Mouse (Mus musculus): ENCODE measurements at regions not wholly inside any gene's neighbourhood (a gene's known extent, or its start where the extent isn't known, plus 50 kb on each side); places are given as distances from the start of the nearest gene placed in this dataset.

- H3K9me3 ChIP-seq (ENCODE audit: control insufficient read depth): no peaks in the 10 kb centered on the region
- H3K4me2 ChIP-seq (replicated peaks; ENCODE audit: low read depth): no peak overlapping the region
- H3K27ac ChIP-seq (ENCODE audit: low read depth, low read length): no peak overlapping the region
- no peaks in the 10 kb centered on the region for H3K36me3 ChIP-seq (ENCODE audit: control insufficient read depth, insufficient read depth)
- H3K4me3 ChIP-seq (ENCODE audit: low read depth, low read length): no peak overlapping the region
- no peaks in the 10 kb centered on the region for H3K4me1 ChIP-seq (replicated peaks; ENCODE audit: control insufficient read depth, insufficient read depth, low read length)
- H3K9ac ChIP-seq (ENCODE audit: low read depth, low read length): no peak overlapping the region
- no peaks in the 10 kb centered on the region for H3K27me3 ChIP-seq (replicated peaks; ENCODE audit: control insufficient read depth, insufficient read depth, low read length)
- 80% methylated on average over 3 of the region's 3 CpGs for WGBS
- no peak for ATAC-seq
- TF ChIP-seq CTCF (IDR thresholded peaks at IDR 0.05; ENCODE audit: low read depth): no peak
These were observed 360.4 kb upstream of the Cited2 start for GRCm38 (mm10) chr10:17362643-17363042.

- H3K27ac ChIP-seq (ENCODE audit: low read depth, low read length): no peak overlapping the region
These were observed 356.8 kb upstream of the Cited2 start for GRCm38 (mm10) chr10:17366042-17366740.

GRCm38 (mm10) chr10:17367026-17367425 lies 356.0 kb upstream of the Cited2 start:
- no peak for TF ChIP-seq CTCF (IDR thresholded peaks at IDR 0.05; ENCODE audit: low read depth)
- Histone ChIP-seq H3K4me3 (ENCODE audit: low read depth, low read length) (no peak overlapping the region), H3K36me3 (ENCODE audit: control insufficient read depth, insufficient read depth) (no peaks in the 10 kb centered on the region), H3K27ac (ENCODE audit: low read depth, low read length) (no peak overlapping the region), H3K27me3 (replicated peaks; ENCODE audit: control insufficient read depth, insufficient read depth, low read length) (no peaks in the 10 kb centered on the region), H3K9ac (ENCODE audit: low read depth, low read length) (no peak overlapping the region), H3K9me3 (ENCODE audit: control insufficient read depth) (no peaks in the 10 kb centered on the region), H3K4me1 (replicated peaks; ENCODE audit: control insufficient read depth, insufficient read depth, low read length) (no peaks in the 10 kb centered on the region), H3K4me2 (replicated peaks; ENCODE audit: low read depth) (no peak overlapping the region)
- no peak for ATAC-seq
- 43% methylated on average over 5 of the region's 5 CpGs for WGBS

More at GRCm38 (mm10) chr10:17366042-17366740, 356.8 kb upstream of the Cited2 start:
- H3K4me3 ChIP-seq (ENCODE audit: low read depth, low read length): no peak overlapping the region
- H3K4me1 ChIP-seq (replicated peaks; ENCODE audit: control insufficient read depth, insufficient read depth, low read length): no peaks in the 10 kb centered on the region
- no peak for TF ChIP-seq CTCF (IDR thresholded peaks at IDR 0.05; ENCODE audit: low read depth)
- WGBS: 69% methylated on average over 3 of the region's 3 CpGs
- no peaks in the 10 kb centered on the region for H3K36me3 ChIP-seq (ENCODE audit: control insufficient read depth, insufficient read depth)
- no peaks in the 10 kb centered on the region for H3K9me3 ChIP-seq (ENCODE audit: control insufficient read depth)
- H3K27me3 ChIP-seq (replicated peaks; ENCODE audit: control insufficient read depth, insufficient read depth, low read length): no peaks in the 10 kb centered on the region
- ATAC-seq: no peak
- H3K4me2 ChIP-seq (replicated peaks; ENCODE audit: low read depth): no peak overlapping the region
- no peak overlapping the region for H3K9ac ChIP-seq (ENCODE audit: low read depth, low read length)

GRCm38 (mm10) chr10:17367430-17367829 lies 355.6 kb upstream of the Cited2 start:
- H3K9me3 ChIP-seq (ENCODE audit: control insufficient read depth): no peaks in the 10 kb centered on the region
- H3K4me3 ChIP-seq (ENCODE audit: low read depth, low read length): no peak overlapping the region
- no peaks in the 10 kb centered on the region for H3K36me3 ChIP-seq (ENCODE audit: control insufficient read depth, insufficient read depth)
- no peaks in the 10 kb centered on the region for H3K27me3 ChIP-seq (replicated peaks; ENCODE audit: control insufficient read depth, insufficient read depth, low read length)
- ATAC-seq: no peak
- no peaks in the 10 kb centered on the region for H3K4me1 ChIP-seq (replicated peaks; ENCODE audit: control insufficient read depth, insufficient read depth, low read length)
- TF ChIP-seq CTCF (IDR thresholded peaks at IDR 0.05; ENCODE audit: low read depth): no peak
- H3K27ac ChIP-seq (ENCODE audit: low read depth, low read length): no peak overlapping the region
- H3K9ac ChIP-seq (ENCODE audit: low read depth, low read length): no peak overlapping the region
- no peak overlapping the region for H3K4me2 ChIP-seq (replicated peaks; ENCODE audit: low read depth)

GRCm38 (mm10) chr10:17368636-17369035 lies 354.4 kb upstream of the Cited2 start:
- WGBS: 53% methylated on average over 1 of the region's 1 CpGs

GRCm38 (mm10) chr10:17372905-17373304 lies 350.1 kb upstream of the Cited2 start:
- Histone ChIP-seq H3K27me3 (replicated peaks; ENCODE audit: control insufficient read depth, insufficient read depth, low read length) (no peaks in the 10 kb centered on the region), H3K9me3 (ENCODE audit: control insufficient read depth) (no peaks in the 10 kb centered on the region), H3K36me3 (ENCODE audit: control insufficient read depth, insufficient read depth) (no peaks in the 10 kb centered on the region), H3K9ac (ENCODE audit: low read depth, low read length) (no peak overlapping the region), H3K4me2 (replicated peaks; ENCODE audit: low read depth) (no peak overlapping the region), H3K4me3 (ENCODE audit: low read depth, low read length) (no peak overlapping the region), H3K4me1 (replicated peaks; ENCODE audit: control insufficient read depth, insufficient read depth, low read length) (no peaks in the 10 kb centered on the region), H3K27ac (ENCODE audit: low read depth, low read length) (no peak overlapping the region)
- peak; percentile 72 for ATAC-seq
- WGBS: 39% methylated on average over 2 of the region's 2 CpGs
- no peak for TF ChIP-seq CTCF (IDR thresholded peaks at IDR 0.05; ENCODE audit: low read depth)

More at GRCm38 (mm10) chr10:17368636-17369035, 354.4 kb upstream of the Cited2 start:
- Histone ChIP-seq H3K4me3 (ENCODE audit: low read depth, low read length) (no peak overlapping the region), H3K36me3 (ENCODE audit: control insufficient read depth, insufficient read depth) (no peaks in the 10 kb centered on the region), H3K9ac (ENCODE audit: low read depth, low read length) (no peak overlapping the region), H3K9me3 (ENCODE audit: control insufficient read depth) (no peaks in the 10 kb centered on the region), H3K27ac (ENCODE audit: low read depth, low read length) (no peak overlapping the region), H3K27me3 (replicated peaks; ENCODE audit: control insufficient read depth, insufficient read depth, low read length) (no peaks in the 10 kb centered on the region), H3K4me2 (replicated peaks; ENCODE audit: low read depth) (no peak overlapping the region), H3K4me1 (replicated peaks; ENCODE audit: control insufficient read depth, insufficient read depth, low read length) (no peaks in the 10 kb centered on the region)
- no peak for ATAC-seq
- no peak for TF ChIP-seq CTCF (IDR thresholded peaks at IDR 0.05; ENCODE audit: low read depth)
